Mouse (Mus musculus): ENCODE measurements at regions not wholly inside any gene's neighbourhood (a gene's known extent, or its start where the extent isn't known, plus 50 kb on each side); places are given as distances from the start of the nearest gene placed in this dataset.

- no peak overlapping the region for H3K9ac ChIP-seq (ENCODE audit: control insufficient read depth, low read depth, low read length, poor library complexity, severe bottlenecking)
- H3K27me3 ChIP-seq (ENCODE audit: control insufficient read depth in 1 of 2, insufficient read depth in 2 of 2, low read length in 2 of 2) = no peaks in the 10 kb centered on the region
- no peak for DNase-seq (ENCODE audit: low read depth, low spot score)
- no peak overlapping the region for H3K4me3 ChIP-seq (ENCODE audit: control insufficient read depth in 1 of 2, insufficient read depth in 1 of 2, low read depth in 2 of 2, low read length in 2 of 2)
- H3K36me3 ChIP-seq (ENCODE audit: control insufficient read depth in 1 of 2, insufficient read depth in 2 of 2, low read length in 2 of 2) = no peaks in the 10 kb centered on the region
- H3K4me1 ChIP-seq (ENCODE audit: control insufficient read depth in 1 of 2, insufficient read depth in 2 of 2, low read length in 2 of 2) = no peaks in the 10 kb centered on the region
- H3K79me2 ChIP-seq (ENCODE audit: control insufficient read depth, insufficient read depth, low read length, poor library complexity) = no peaks in the 10 kb centered on the region
- H3K27ac ChIP-seq (ENCODE audit: control insufficient read depth, low read depth, low read length) = no peak overlapping the region
- H3K9me3 ChIP-seq (replicated peaks; ENCODE audit: insufficient read depth, low read length) = no peaks in the 10 kb centered on the region
- TF ChIP-seq NELFE (IDR thresholded peaks at IDR 0.05; ENCODE audit: low read depth, low read length) = no peak
- no peak for TF ChIP-seq TAL1 (IDR thresholded peaks at IDR 0.05; ENCODE audit: low read length)
- TF ChIP-seq EP300 (IDR thresholded peaks at IDR 0.05; ENCODE audit: low read depth in 1 of 2, low read length in 2 of 2) = no peak
- TF ChIP-seq HCFC1 (IDR thresholded peaks at IDR 0.05; ENCODE audit: low read depth, low read length) = no peak
- TF ChIP-seq KAT2A (conservative IDR thresholded peaks at IDR 0.05; ENCODE audit: low read depth, low read length) = no peak
- TF ChIP-seq SIN3A (IDR thresholded peaks at IDR 0.05; ENCODE audit: low read length) = no peak
- TF ChIP-seq POLR2AphosphoS5 (IDR thresholded peaks at IDR 0.05; ENCODE audit: borderline replicate concordance, low read depth, low read length) = no peak
- TF ChIP-seq ETS1 (IDR thresholded peaks at IDR 0.05; ENCODE audit: low read depth, low read length) = no peak
- no peak for TF ChIP-seq GATA1 (IDR thresholded peaks at IDR 0.05; ENCODE audit: low read depth, low read length)
- no peak for TF ChIP-seq NRF1 (IDR thresholded peaks at IDR 0.05; ENCODE audit: insufficient read depth, low read depth, low read length, poor library complexity, severe bottlenecking)
Measured at GRCm38 (mm10) chr1:183956391-183956790, 56.7 kb upstream of the Dusp10 start.

- H3K9me3 ChIP-seq (replicated peaks; ENCODE audit: insufficient read depth, low read length) = no peaks in the 10 kb centered on the region
- no peak for DNase-seq (ENCODE audit: low read depth, low spot score)
- H3K79me2 ChIP-seq (ENCODE audit: control insufficient read depth, insufficient read depth, low read length, poor library complexity) = no peaks in the 10 kb centered on the region
- H3K27ac ChIP-seq (ENCODE audit: control insufficient read depth, low read depth, low read length) = no peak overlapping the region
- TF ChIP-seq ETS1 (IDR thresholded peaks at IDR 0.05; ENCODE audit: low read depth, low read length) (no peak), MAZ (IDR thresholded peaks at IDR 0.05; ENCODE audit: low read depth, low read length) (no peak), SIN3A (IDR thresholded peaks at IDR 0.05; ENCODE audit: low read length) (no peak), TCF12 (IDR thresholded peaks at IDR 0.05; ENCODE audit: low read depth, low read length) (no peak), POLR2AphosphoS5 (IDR thresholded peaks at IDR 0.05; ENCODE audit: borderline replicate concordance, low read depth, low read length) (no peak), EP300 (IDR thresholded peaks at IDR 0.05; ENCODE audit: low read depth in 1 of 2, low read length in 2 of 2) (no peak), KAT2A (conservative IDR thresholded peaks at IDR 0.05; ENCODE audit: low read depth, low read length) (no peak), ZKSCAN1 (IDR thresholded peaks at IDR 0.05; ENCODE audit: low read depth, low read length) (no peak), NELFE (IDR thresholded peaks at IDR 0.05; ENCODE audit: low read depth, low read length) (no peak), SMC3 (IDR thresholded peaks at IDR 0.05; ENCODE audit: low read depth, low read length) (no peak), NRF1 (IDR thresholded peaks at IDR 0.05; ENCODE audit: insufficient read depth, low read depth, low read length, poor library complexity, severe bottlenecking) (no peak), MAFK (IDR thresholded peaks at IDR 0.05; ENCODE audit: borderline replicate concordance, low read depth, low read length) (no peak), MYC (IDR thresholded peaks at IDR 0.05; ENCODE audit: low read depth, low read length) (no peak), MAX (IDR thresholded peaks at IDR 0.05; ENCODE audit: low read length) (no peak)
- no peaks in the 10 kb centered on the region for H3K27me3 ChIP-seq (ENCODE audit: control insufficient read depth in 1 of 2, insufficient read depth in 2 of 2, low read length in 2 of 2)
- H3K4me1 ChIP-seq (ENCODE audit: control insufficient read depth in 1 of 2, insufficient read depth in 2 of 2, low read length in 2 of 2) = no peaks in the 10 kb centered on the region
- no peak overlapping the region for H3K9ac ChIP-seq (ENCODE audit: control insufficient read depth, low read depth, low read length, poor library complexity, severe bottlenecking)
- H3K36me3 ChIP-seq (ENCODE audit: control insufficient read depth in 1 of 2, insufficient read depth in 2 of 2, low read length in 2 of 2) = no peaks in the 10 kb centered on the region
- H3K4me3 ChIP-seq (ENCODE audit: control insufficient read depth in 1 of 2, insufficient read depth in 1 of 2, low read depth in 2 of 2, low read length in 2 of 2) = no peak overlapping the region
Measured at GRCm38 (mm10) chr1:183961383-183961782, 51.7 kb upstream of the Dusp10 start.

Data from MEL (cell line).